Mouse (Mus musculus): ENCODE results near the gene Hyal2.

Gene Hyal2

GRCm38 (mm10) chr9:107590058-107590772, 22.5 kb downstream of the Hyal2 start:
- DNase-seq (ENCODE audit: low read depth) = no peak

GRCm38 (mm10) chr9:107590773-107591060, 23.0 kb downstream of the Hyal2 start:
- no peak for DNase-seq (ENCODE audit: low read depth)

- DNase-seq (ENCODE audit: low read depth) = no peak
These were observed 25.6 kb downstream of the Hyal2 start for GRCm38 (mm10) chr9:107593101-107593976.

GRCm38 (mm10) chr9:107594281-107595062, 26.7 kb downstream of the Hyal2 start:
- DNase-seq (ENCODE audit: low read depth) = no peak

GRCm38 (mm10) chr9:107596619-107597569, 29.1 kb downstream of the Hyal2 start:
- DNase-seq (ENCODE audit: low read depth) = no peak

GRCm38 (mm10) chr9:107598385-107598784, 30.6 kb downstream of the Hyal2 start:
- no peak for DNase-seq (ENCODE audit: low read depth)

- no peak for DNase-seq (ENCODE audit: low read depth)
These were observed 31.7 kb downstream of the Hyal2 start for GRCm38 (mm10) chr9:107599433-107599832.

GRCm38 (mm10) chr9:107599842-107600241, 32.1 kb downstream of the Hyal2 start:
- no peak for DNase-seq (ENCODE audit: low read depth)

- DNase-seq (ENCODE audit: low read depth) = no peak
These were observed 33.0 kb downstream of the Hyal2 start for GRCm38 (mm10) chr9:107600745-107601144.

- DNase-seq (ENCODE audit: low read depth) = no peak
These were observed 33.5 kb downstream of the Hyal2 start for GRCm38 (mm10) chr9:107601275-107601674.

- DNase-seq (ENCODE audit: low read depth) = peak; percentile 93
These were observed 34.4 kb downstream of the Hyal2 start for GRCm38 (mm10) chr9:107602068-107602648.

GRCm38 (mm10) chr9:107603251-107603650, 35.5 kb downstream of the Hyal2 start:
- DNase-seq (ENCODE audit: low read depth) = no peak

GRCm38 (mm10) chr9:107605041-107605661, 37.4 kb downstream of the Hyal2 start:
- DNase-seq (ENCODE audit: low read depth) = no peak

GRCm38 (mm10) chr9:107606591-107606990, 38.8 kb downstream of the Hyal2 start:
- DNase-seq (ENCODE audit: low read depth) = no peak

GRCm38 (mm10) chr9:107607036-107607435, 39.3 kb downstream of the Hyal2 start:
- no peak for DNase-seq (ENCODE audit: low read depth)

GRCm38 (mm10) chr9:107607653-107608245, 40.0 kb downstream of the Hyal2 start:
- no peak for DNase-seq (ENCODE audit: low read depth)

- no peak for DNase-seq (ENCODE audit: low read depth)
These were observed 41.1 kb downstream of the Hyal2 start, which contains the start of gene Sema3b for GRCm38 (mm10) chr9:107608741-107609432. Gene Sema3b (minus strand): TSS chr9:107609229.

- DNase-seq (ENCODE audit: low read depth) = peak; percentile 34
These were observed 41.7 kb downstream of the Hyal2 start for GRCm38 (mm10) chr9:107609433-107609830.

GRCm38 (mm10) chr9:107611456-107612190, 43.9 kb downstream of the Hyal2 start:
- peak; percentile 25 for DNase-seq (ENCODE audit: low read depth)
